Mouse (Mus musculus) bone marrow, adult 2 months (tissue): Measurements from ENCODE around the gene Cfd.

Experiments used
- CTCF ChIP-seq: fragments of 200-500 bp; IDR thresholded peaks from 2 replicates; pipeline ENCODE4 v1.5.1; 2011; ENCODE audit warnings: low read length, control low read depth; ENCODE audit not compliant: control insufficient read depth, insufficient read depth
- POLR2A ChIP-seq: fragments of 200-500 bp; IDR thresholded peaks from 2 replicates; pipeline ENCODE4 v1.6.1; 2011; ENCODE audit warnings: low read depth, mild to moderate bottlenecking, control low read depth, low read length, borderline replicate concordance; ENCODE audit not compliant: control insufficient read depth

DNA sequence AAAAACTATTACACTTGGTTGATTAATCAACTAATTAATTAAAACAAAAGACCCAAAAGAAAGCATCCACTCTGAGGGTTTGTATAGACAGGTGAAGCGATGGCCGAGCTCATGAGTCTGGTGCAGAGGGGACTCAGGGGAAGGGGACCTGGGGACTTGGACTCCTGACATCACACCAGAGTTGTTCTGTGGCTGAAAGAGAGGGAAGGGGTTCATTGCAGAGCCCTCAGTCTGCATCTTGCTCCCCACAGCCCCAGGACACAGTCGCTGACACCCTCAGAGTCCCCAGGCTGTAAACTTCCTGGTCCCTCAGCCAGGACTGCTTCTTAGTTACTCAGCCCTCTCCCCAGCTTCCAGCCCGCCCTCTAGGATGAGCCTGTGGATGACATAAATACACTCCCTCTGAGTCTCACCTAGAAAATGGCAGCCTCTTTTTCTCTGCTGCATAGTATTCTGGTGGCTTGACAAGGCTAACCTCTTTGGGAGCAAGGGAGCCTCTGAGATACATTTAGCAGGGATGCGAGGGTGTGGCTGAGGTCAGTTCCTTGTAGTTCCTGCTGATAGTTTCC, 27.0 kb downstream of the Cfd start:
- TF ChIP-seq CTCF (no peak), POLR2A (no peak)
